Mouse (Mus musculus) lung, adult 2 months (tissue): Measurements from ENCODE around the gene Pa2g4.

ENCODE experiments used
- CTCF ChIP-seq: fragments of 200-500 bp; IDR thresholded peaks from 2 replicates; pipeline ENCODE4 v1.5.1; 2011; ENCODE audit warnings: mild to moderate bottlenecking, low read length, control low read depth; ENCODE audit not compliant: insufficient read depth
- POLR2A ChIP-seq: fragments of 200-500 bp; IDR thresholded peaks from 2 replicates; pipeline ENCODE4 v1.6.1; 2011; ENCODE audit warnings: low read depth, mild to moderate bottlenecking, control low read depth, low read length, borderline replicate concordance; ENCODE audit errors: extremely low read depth

DNA sequence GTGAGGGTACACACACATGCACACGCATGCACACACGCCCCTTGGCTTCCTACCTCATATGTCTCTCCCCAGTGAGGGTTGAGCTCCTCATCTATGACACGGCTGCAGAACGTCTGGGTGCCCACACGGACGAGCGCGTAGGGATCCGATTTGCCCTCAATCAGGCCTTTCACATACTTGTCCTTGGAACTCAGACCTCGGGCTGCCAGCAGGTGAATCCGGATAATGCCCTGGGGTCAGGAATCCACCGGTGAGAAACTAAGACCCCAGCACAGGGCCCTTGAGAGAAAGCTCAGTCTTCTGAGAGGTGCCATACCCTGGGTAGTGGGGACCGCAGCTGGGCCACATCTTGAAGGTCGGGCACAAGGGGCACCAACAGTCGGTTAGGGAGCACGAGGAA lies 45.2 kb downstream of the Pa2g4 start:
- no peak for TF ChIP-seq POLR2A
- no peak for TF ChIP-seq CTCF
